Mouse (Mus musculus) layer of hippocampus, adult 18-20 months (tissue): ENCODE data around the gene H60b. TPM values are rescaled to one million over a fixed set of nuclear protein-coding genes. Genes with fewer than 3 reads are reported as not detected.

Experiments
- total RNA-seq, 2 experiments: library from RNA; stranded (reverse); gene quantifications; 2 replicates each; pipeline ENCODE4 v1.2.3; 2021

The H60b gene
- total RNA-seq, 2 experiments from 2014 or later, result not detected

Other genes with a start within 250 kb of the H60b start
- not detected for gene 4930444G20Rik, start 90.5 kb upstream of the H60b start, total RNA-seq
- 1 to 10 TPM in 1 of 2 experiments, not detected in 1; 1.5 TPM for gene E030030I06Rik, start 9.3 kb upstream of the H60b start, total RNA-seq
- gene Raet1e, start within 50 bp of the H60b start, total RNA-seq, result not detected
- not detected for gene Raet1d, start 202.0 kb downstream of the H60b start, total RNA-seq